Mouse (Mus musculus): ENCODE measurements around the gene Fam166b. TPM values are rescaled to one million over a fixed set of nuclear protein-coding genes. Genes with fewer than 3 reads are reported as not detected.

The Fam166b gene
- 0.34 TPM in 1 of 2 replicates, not detected in the other for polyA plus RNA-seq (2016; fragmentation: Nextera tagmentation; extraction: Ambion mirVana)

GRCm38 (mm10) chr4:43428946-43429345 lies at the start of gene Fam166b:
TSS of gene Fam166b (minus strand) at chr4:43429134.
- WGBS, result 7% methylated on average over 10 of the region's 10 CpGs
- Histone ChIP-seq H3K4me2 (replicated peaks) (peak within 1 kb of the TSS; percentile 32; the same call in 1 of the 2 replicates), H3K4me3 (no peak within 1 kb of the TSS)

GRCm38 (mm10) chr4:43478534-43478858 lies 49.6 kb upstream of the Fam166b start:
- no peaks in the 10 kb centered on the region for H3K4me1 ChIP-seq
- WGBS, result 56% methylated on average over 8 of the region's 8 CpGs
- peak overlapping the region; percentile 24 for H3K4me3 ChIP-seq
- no peaks in the 10 kb centered on the region for H3K9me3 ChIP-seq
- H3K27me3 ChIP-seq (replicated peaks), result peaks cover 2% of the 10 kb centered on the region; the same call in 1 of the 2 replicates
- H3K9ac ChIP-seq, result 0 out of 2 replicates have a peak overlapping the region, but pooled peaks have one; percentile 35
- ATAC-seq (ENCODE audit: low FRiP score, low read depth), result peak; percentile 56
- H3K4me2 ChIP-seq (replicated peaks), result peak overlapping the region; percentile 51
- H3K36me3 ChIP-seq, result no peaks in the 10 kb centered on the region
- H3K27ac ChIP-seq, result no peak overlapping the region

More at GRCm38 (mm10) chr4:43428946-43429345, at the start of gene Fam166b:
- Histone ChIP-seq H3K27ac (no peak within 1 kb of the TSS), H3K36me3 (peaks cover 33% of the 10 kb centered on the region), H3K9me3 (no peaks in the 10 kb centered on the region), H3K27me3 (replicated peaks) (peaks cover 47% of the 10 kb centered on the region), H3K9ac (peak within 1 kb of the TSS; percentile 29; the same call in 1 of the 2 replicates), H3K4me1 (peaks cover 33% of the 10 kb centered on the region)
- 0 out of 2 replicates have a peak, but pooled peaks have one; percentile 12 for ATAC-seq (ENCODE audit: low FRiP score, low read depth)

- 17% methylated on average over 11 of the region's 11 CpGs for WGBS
- ATAC-seq (ENCODE audit: low FRiP score, low read depth), result peak; percentile 91
- no peaks in the 10 kb centered on the region for H3K36me3 ChIP-seq
Observed at GRCm38 (mm10) chr4:43477857-43478533, 49.1 kb upstream of the Fam166b start.

GRCm38 (mm10) chr4:43476604-43477003 lies 47.7 kb upstream of the Fam166b start:
- no peak overlapping the region for H3K27ac ChIP-seq
- H3K4me3 ChIP-seq, result no peak overlapping the region
- no peaks in the 10 kb centered on the region for H3K36me3 ChIP-seq
- no peak for ATAC-seq (ENCODE audit: low FRiP score, low read depth)
- H3K9me3 ChIP-seq, result no peaks in the 10 kb centered on the region
- H3K4me1 ChIP-seq, result no peaks in the 10 kb centered on the region
- no peaks in the 10 kb centered on the region for H3K27me3 ChIP-seq (replicated peaks)
- WGBS, result 87% methylated on average over 6 of the region's 6 CpGs
- no peak overlapping the region for H3K4me2 ChIP-seq (replicated peaks)
- H3K9ac ChIP-seq, result no peak overlapping the region

More at GRCm38 (mm10) chr4:43477857-43478533, 49.1 kb upstream of the Fam166b start:
- Histone ChIP-seq H3K27me3 (replicated peaks) (no peaks in the 10 kb centered on the region), H3K9me3 (no peaks in the 10 kb centered on the region), H3K4me3 (peak overlapping the region; percentile 24), H3K4me2 (replicated peaks) (peak overlapping the region; percentile 51), H3K4me1 (no peaks in the 10 kb centered on the region), H3K27ac (no peak overlapping the region), H3K9ac (0 out of 2 replicates have a peak overlapping the region, but pooled peaks have one; percentile 35)

GRCm38 (mm10) chr4:43473636-43474035 lies 44.7 kb upstream of the Fam166b start:
- Histone ChIP-seq H3K4me3 (no peak overlapping the region), H3K4me1 (no peaks in the 10 kb centered on the region), H3K9ac (no peak overlapping the region), H3K4me2 (replicated peaks) (no peak overlapping the region), H3K9me3 (no peaks in the 10 kb centered on the region), H3K36me3 (no peaks in the 10 kb centered on the region), H3K27me3 (replicated peaks) (no peaks in the 10 kb centered on the region), H3K27ac (no peak overlapping the region)
- no peak for ATAC-seq (ENCODE audit: low FRiP score, low read depth)
- WGBS, result 82% methylated on average over 1 of the region's 1 CpGs

- H3K4me2 ChIP-seq (replicated peaks), result no peak overlapping the region
- no peaks in the 10 kb centered on the region for H3K9me3 ChIP-seq
- H3K27me3 ChIP-seq (replicated peaks), result no peaks in the 10 kb centered on the region
- no peak overlapping the region for H3K27ac ChIP-seq
- WGBS, result 92% methylated on average over 10 of the region's 10 CpGs
- no peaks in the 10 kb centered on the region for H3K36me3 ChIP-seq
- H3K9ac ChIP-seq, result no peak overlapping the region
- H3K4me1 ChIP-seq, result no peaks in the 10 kb centered on the region
- no peak overlapping the region for H3K4me3 ChIP-seq
- ATAC-seq (ENCODE audit: low FRiP score, low read depth), result no peak
Observed at GRCm38 (mm10) chr4:43470301-43470700, 41.4 kb upstream of the Fam166b start.

- no peaks in the 10 kb centered on the region for H3K27me3 ChIP-seq (replicated peaks)
- H3K36me3 ChIP-seq, result no peaks in the 10 kb centered on the region
- H3K27ac ChIP-seq, result no peak overlapping the region
- WGBS, result 89% methylated on average over 7 of the region's 7 CpGs
- no peaks in the 10 kb centered on the region for H3K4me1 ChIP-seq
- H3K4me3 ChIP-seq, result no peak overlapping the region
- H3K9ac ChIP-seq, result no peak overlapping the region
- H3K9me3 ChIP-seq, result no peaks in the 10 kb centered on the region
- ATAC-seq (ENCODE audit: low FRiP score, low read depth), result no peak
- H3K4me2 ChIP-seq (replicated peaks), result no peak overlapping the region
Observed at GRCm38 (mm10) chr4:43466872-43467271, 37.9 kb upstream of the Fam166b start.

GRCm38 (mm10) chr4:43465935-43466334 lies 37.0 kb upstream of the Fam166b start:
- no peaks in the 10 kb centered on the region for H3K27me3 ChIP-seq (replicated peaks)
- H3K27ac ChIP-seq, result no peak overlapping the region
- WGBS, result 90% methylated on average over 6 of the region's 6 CpGs
- no peaks in the 10 kb centered on the region for H3K4me1 ChIP-seq
- H3K4me3 ChIP-seq, result no peak overlapping the region
- H3K9me3 ChIP-seq, result no peaks in the 10 kb centered on the region
- no peaks in the 10 kb centered on the region for H3K36me3 ChIP-seq
- no peak overlapping the region for H3K4me2 ChIP-seq (replicated peaks)
- H3K9ac ChIP-seq, result no peak overlapping the region
- no peak for ATAC-seq (ENCODE audit: low FRiP score, low read depth)

GRCm38 (mm10) chr4:43463102-43463501 lies 34.2 kb upstream of the Fam166b start:
- no peaks in the 10 kb centered on the region for H3K27me3 ChIP-seq (replicated peaks)
- H3K4me1 ChIP-seq, result no peaks in the 10 kb centered on the region
- no peak for ATAC-seq (ENCODE audit: low FRiP score, low read depth)
- H3K27ac ChIP-seq, result no peak overlapping the region
- no peaks in the 10 kb centered on the region for H3K36me3 ChIP-seq
- no peak overlapping the region for H3K9ac ChIP-seq
- H3K9me3 ChIP-seq, result no peaks in the 10 kb centered on the region
- no peak overlapping the region for H3K4me2 ChIP-seq (replicated peaks)
- H3K4me3 ChIP-seq, result no peak overlapping the region
- 93% methylated on average over 5 of the region's 5 CpGs for WGBS

GRCm38 (mm10) chr4:43457124-43457523 lies 28.2 kb upstream of the Fam166b start:
- no peak overlapping the region for H3K4me3 ChIP-seq
- no peaks in the 10 kb centered on the region for H3K9me3 ChIP-seq
- H3K4me2 ChIP-seq (replicated peaks), result no peak overlapping the region
- H3K27ac ChIP-seq, result no peak overlapping the region
- H3K36me3 ChIP-seq, result no peaks in the 10 kb centered on the region
- H3K9ac ChIP-seq, result no peak overlapping the region
- peaks cover 24% of the 10 kb centered on the region for H3K4me1 ChIP-seq
- WGBS, result 15% methylated on average over 8 of the region's 8 CpGs
- H3K27me3 ChIP-seq (replicated peaks), result peaks cover 27% of the 10 kb centered on the region; the same call in 1 of the 2 replicates
- no peak for ATAC-seq (ENCODE audit: low FRiP score, low read depth)

- Histone ChIP-seq H3K4me3 (no peak overlapping the region), H3K4me2 (replicated peaks) (no peak overlapping the region), H3K9ac (no peak overlapping the region), H3K4me1 (peaks cover 24% of the 10 kb centered on the region), H3K9me3 (no peaks in the 10 kb centered on the region), H3K27ac (no peak overlapping the region), H3K27me3 (replicated peaks) (peaks cover 29% of the 10 kb centered on the region; the same call in 1 of the 2 replicates), H3K36me3 (no peaks in the 10 kb centered on the region)
- 29% methylated on average over 4 of the region's 4 CpGs for WGBS
- no peak for ATAC-seq (ENCODE audit: low FRiP score, low read depth)
Observed at GRCm38 (mm10) chr4:43456470-43456869, 27.5 kb upstream of the Fam166b start.

GRCm38 (mm10) chr4:43454041-43454836 lies 25.3 kb upstream of the Fam166b start, which contains the start of gene Cd72:
TSS of gene Cd72 (minus strand) at chr4:43454628.
- Histone ChIP-seq H3K4me1 (peaks cover 24% of the 10 kb centered on the region), H3K4me3 (0 out of 2 replicates have a peak within 1 kb of the TSS, but pooled peaks have one; percentile 12), H3K9ac (peak within 1 kb of the TSS; percentile 22; the same call in 1 of the 2 replicates), H3K4me2 (replicated peaks) (peak within 1 kb of the TSS; percentile 55), H3K27ac (no peak within 1 kb of the TSS), H3K9me3 (no peaks in the 10 kb centered on the region), H3K27me3 (replicated peaks) (peaks cover 29% of the 10 kb centered on the region; the same call in 1 of the 2 replicates), H3K36me3 (no peaks in the 10 kb centered on the region)
- WGBS, result 31% methylated on average over 20 of the region's 20 CpGs
- no peak for ATAC-seq (ENCODE audit: low FRiP score, low read depth)

Measured in neural tube, embryonic 12.5 days (tissue).